Mouse (Mus musculus) hindbrain, embryonic 16.5 days (tissue): ENCODE results near the gene Fam120c. TPM values are rescaled to one million over a fixed set of nuclear protein-coding genes. Genes with fewer than 3 reads are reported as not detected.

Source experiments
- ATAC-seq: fragments of 200-750 bp; cut with Nextera tagmentation; 2 replicates; pipeline ENCODE4 v1.8.0; 2017; ENCODE audit warnings: moderate TSS enrichment, moderate library complexity
- H3K27ac ChIP-seq: fragments of 300-500 bp; sonication (generic); 2 replicates; pipeline ENCODE4 v1.5.1; 2014; ENCODE audit warnings: low read depth, mild to moderate bottlenecking, control low read depth, low read length, moderate library complexity
- H3K27me3 ChIP-seq: fragments of 300-500 bp; sonication (generic); replicated peaks from 2 replicates; pipeline ENCODE4 v1.6.1; 2014; ENCODE audit warnings: low read length; ENCODE audit not compliant: control insufficient read depth, insufficient read depth
- H3K36me3 ChIP-seq: fragments of 300-500 bp; sonication (generic); 2 replicates; pipeline ENCODE4 v1.6.1; 2014; ENCODE audit warnings: mild to moderate bottlenecking, low read length, moderate library complexity, mixed read lengths; ENCODE audit not compliant: control insufficient read depth, insufficient read depth
- H3K4me1 ChIP-seq: fragments of 300-500 bp; sonication (generic); 2 replicates; pipeline ENCODE4 v1.6.1; 2014; ENCODE audit warnings: low read depth, low read length; ENCODE audit not compliant: control insufficient read depth, insufficient read depth
- H3K4me2 ChIP-seq: fragments of 300-500 bp; sonication (generic); 2 replicates; pipeline ENCODE4 v1.6.1; 2014; ENCODE audit warnings: mild to moderate bottlenecking, low read length, control low read depth, moderate library complexity
- H3K4me3 ChIP-seq: fragments of 300-500 bp; sonication (generic); 2 replicates; pipeline ENCODE4 v1.5.1; 2014; ENCODE audit warnings: mild to moderate bottlenecking, low read length, control low read depth, moderate library complexity
- H3K9ac ChIP-seq: fragments of 300-500 bp; sonication (generic); 2 replicates; pipeline ENCODE4 v1.6.1; 2014; ENCODE audit warnings: low read depth, mild to moderate bottlenecking, control low read depth, low read length, moderate library complexity
- H3K9me3 ChIP-seq: fragments of 300-500 bp; sonication (generic); 2 replicates; pipeline ENCODE4 v1.6.1; 2014; ENCODE audit warnings: mild to moderate bottlenecking, low read length, moderate library complexity; ENCODE audit not compliant: control insufficient read depth
- WGBS: fragments of 180-500 bp; shearing (Covaris S2); extraction: QIAGEN DNeasy Blood & Tissue Kit; methylation state at CpG from one replicate; pipeline ENCODE4 v1.1.7; 2014; 5-methylcytosine and 5-hydroxymethylcytosine counted together
- polyA plus RNA-seq: library from polyadenylated mRNA; unstranded; fragments of >200 nt; fragmentation: Nextera tagmentation; extraction: Ambion mirVana; gene quantifications from 2 replicates; pipeline ENCODE4 v1.2.1, GENCODE M21; 2015

Gene Fam120c
- polyA plus RNA-seq, 1 experiment from 2014 or later: 7.7 TPM

- H3K4me2 ChIP-seq: no peak overlapping the region
- no peak overlapping the region for H3K27ac ChIP-seq
- no peaks in the 10 kb centered on the region for H3K36me3 ChIP-seq
- H3K27me3 ChIP-seq: no peaks in the 10 kb centered on the region
- no peaks in the 10 kb centered on the region for H3K9me3 ChIP-seq
- H3K4me1 ChIP-seq: no peaks in the 10 kb centered on the region
- 96% methylated on average over 2 of the region's 2 CpGs for WGBS
- H3K9ac ChIP-seq: no peak overlapping the region
- no peak overlapping the region for H3K4me3 ChIP-seq
- no peak for ATAC-seq
Measured at GRCm38 (mm10) chrX:151513694-151514093, 169.7 kb downstream of the Fam120c start.

- 40% methylated on average over 1 of the region's 1 CpGs for WGBS
- Histone ChIP-seq H3K27me3 (no peaks in the 10 kb centered on the region), H3K9me3 (0 out of 2 replicates have a peak, but pooled peaks cover 3% of the 10 kb centered on the region), H3K9ac (no peak overlapping the region), H3K27ac (no peak overlapping the region), H3K36me3 (no peaks in the 10 kb centered on the region), H3K4me2 (no peak overlapping the region), H3K4me1 (peaks cover 3% of the 10 kb centered on the region), H3K4me3 (no peak overlapping the region)
- ATAC-seq: no peak
Measured at GRCm38 (mm10) chrX:151518181-151518580, 174.2 kb downstream of the Fam120c start.

GRCm38 (mm10) chrX:151520127-151520457 lies 176.1 kb downstream of the Fam120c start:
- Histone ChIP-seq H3K27me3 (no peaks in the 10 kb centered on the region), H3K9me3 (0 out of 2 replicates have a peak, but pooled peaks cover 3% of the 10 kb centered on the region), H3K4me1 (peaks cover 3% of the 10 kb centered on the region), H3K4me3 (peak overlapping the region; percentile 58), H3K9ac (peak overlapping the region; percentile 60), H3K4me2 (peak overlapping the region; percentile 46), H3K36me3 (no peaks in the 10 kb centered on the region), H3K27ac (peak overlapping the region; percentile 98)
- WGBS: 30% methylated on average over 17 of the region's 17 CpGs
- no peak for ATAC-seq

GRCm38 (mm10) chrX:151520458-151521322 lies 176.7 kb downstream of the Fam120c start, which contains the start of gene Phf8:
Phf8 (plus strand) TSS chrX:151520672.
- Histone ChIP-seq H3K4me2 (peak within 1 kb of the TSS; percentile 70), H3K9me3 (0 out of 2 replicates have a peak, but pooled peaks cover 3% of the 10 kb centered on the region), H3K4me3 (peak within 1 kb of the TSS; percentile 58), H3K27ac (peak within 1 kb of the TSS; percentile 98), H3K27me3 (no peaks in the 10 kb centered on the region), H3K36me3 (no peaks in the 10 kb centered on the region), H3K4me1 (peaks cover 3% of the 10 kb centered on the region), H3K9ac (peak within 1 kb of the TSS; percentile 82)
- peak; percentile 98 for ATAC-seq
- WGBS: 21% methylated on average over 64 of the region's 68 CpGs

Other genes starting within 250 kb of the Fam120c start
- gene Tsr2, start 247.6 kb upstream of the Fam120c start, polyA plus RNA-seq: 38.7 and 39.1 TPM in 2 replicates
- 10.4 and 11.6 TPM in 2 replicates for gene Wnk3, start 146.1 kb upstream of the Fam120c start, polyA plus RNA-seq
- 14.4 and 17.2 TPM in 2 replicates for gene Phf8, start 176.5 kb downstream of the Fam120c start, polyA plus RNA-seq